Mouse (Mus musculus) cerebellum, adult 11-12 months (tissue): ENCODE results near the gene Cpt1b.

Experiments
- DNase-seq: peaks from one replicate; pipeline ENCODE4 v3.0.0; 2022

Cpt1b gene

DNA sequence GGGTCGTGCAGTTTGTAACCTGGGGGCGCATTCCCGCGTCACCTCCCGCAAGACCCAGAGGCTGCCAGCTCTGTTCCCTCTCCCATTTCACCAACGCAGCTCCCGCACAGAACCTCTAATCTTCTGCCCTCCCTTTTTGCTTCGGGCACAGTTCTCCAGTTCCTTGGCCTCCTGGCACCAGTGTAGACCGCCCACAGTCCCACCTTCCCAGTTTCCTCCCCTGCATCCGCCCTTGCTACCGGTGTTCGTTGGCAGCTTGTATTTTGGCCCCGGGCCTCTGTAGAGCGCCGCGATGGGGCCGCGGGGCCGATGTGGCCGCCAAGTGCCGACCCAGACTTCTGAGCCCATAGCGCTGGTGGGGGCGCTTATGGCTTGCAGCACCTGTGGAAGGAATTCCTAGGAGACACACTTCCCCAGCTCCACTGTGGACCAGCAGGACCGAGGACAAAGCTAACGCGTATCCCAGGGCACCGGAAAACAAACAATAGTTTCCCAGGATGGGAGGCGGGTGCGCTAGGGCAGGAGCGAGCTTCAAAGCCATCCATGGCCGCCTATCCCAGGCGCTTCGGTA, 46.7 kb downstream of the Cpt1b start, which contains the start of gene Odf3b:
TSS of gene Odf3b (minus strand) at position 452 of the 571 bp plus-strand sequence.
- peak; percentile 91 for DNase-seq

GRCm38 (mm10) chr15:89377938-89378828, 47.5 kb downstream of the Cpt1b start:
- DNase-seq = peak; percentile 69

- DNase-seq = peak; percentile 54
Observed at GRCm38 (mm10) chr15:89377362-89377761, 48.3 kb downstream of the Cpt1b start.

- DNase-seq = no peak
Observed at GRCm38 (mm10) chr15:89376957-89377356, 48.7 kb downstream of the Cpt1b start, which contains the start of gene Tymp. Tymp (minus strand) TSS chr15:89377039.

- no peak for DNase-seq
Observed at GRCm38 (mm10) chr15:89376040-89376439, 49.6 kb downstream of the Cpt1b start.

DNA sequence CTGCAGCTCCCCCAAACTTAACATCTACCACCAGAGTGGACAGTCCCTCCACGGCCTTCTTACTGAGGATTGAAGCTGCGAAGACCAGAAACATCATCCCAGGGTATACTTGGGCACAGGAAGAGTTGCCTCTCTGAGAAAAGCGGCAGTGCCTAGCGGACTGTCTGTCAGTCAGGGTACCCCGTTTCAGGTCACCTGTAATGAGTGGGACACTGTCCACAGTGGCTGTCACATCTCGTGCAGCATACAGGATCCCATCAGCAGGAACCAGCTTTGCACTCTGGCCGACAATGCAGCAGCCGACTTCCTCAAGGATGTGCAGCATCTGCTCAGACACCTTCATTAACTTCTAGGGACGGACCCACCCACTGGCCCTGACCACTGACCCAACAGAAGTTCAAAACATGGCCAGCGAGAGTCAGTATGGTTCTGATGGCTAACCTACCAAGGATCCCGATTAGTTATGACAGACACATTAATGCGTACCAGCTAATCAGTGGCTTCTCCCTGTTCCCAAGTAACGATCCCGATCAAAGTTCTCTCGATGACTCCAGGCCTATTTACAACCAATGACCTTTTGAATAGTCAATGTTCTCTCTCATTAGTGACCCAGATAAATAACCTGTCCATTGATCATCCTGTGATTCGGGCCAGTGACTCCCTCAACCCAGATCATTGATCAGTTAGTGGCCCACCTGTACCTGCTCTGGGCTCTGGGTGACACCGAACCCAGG, 50.7 kb downstream of the Cpt1b start:
- DNase-seq = no peak

- DNase-seq = no peak
Observed at GRCm38 (mm10) chr15:89374340-89374739, 51.3 kb downstream of the Cpt1b start.

- peak; percentile 90 for DNase-seq
Observed at GRCm38 (mm10) chr15:89373762-89374248, 51.9 kb downstream of the Cpt1b start, which contains the start of gene Sco2. Sco2 (minus strand) TSS chr15:89373846.

DNA sequence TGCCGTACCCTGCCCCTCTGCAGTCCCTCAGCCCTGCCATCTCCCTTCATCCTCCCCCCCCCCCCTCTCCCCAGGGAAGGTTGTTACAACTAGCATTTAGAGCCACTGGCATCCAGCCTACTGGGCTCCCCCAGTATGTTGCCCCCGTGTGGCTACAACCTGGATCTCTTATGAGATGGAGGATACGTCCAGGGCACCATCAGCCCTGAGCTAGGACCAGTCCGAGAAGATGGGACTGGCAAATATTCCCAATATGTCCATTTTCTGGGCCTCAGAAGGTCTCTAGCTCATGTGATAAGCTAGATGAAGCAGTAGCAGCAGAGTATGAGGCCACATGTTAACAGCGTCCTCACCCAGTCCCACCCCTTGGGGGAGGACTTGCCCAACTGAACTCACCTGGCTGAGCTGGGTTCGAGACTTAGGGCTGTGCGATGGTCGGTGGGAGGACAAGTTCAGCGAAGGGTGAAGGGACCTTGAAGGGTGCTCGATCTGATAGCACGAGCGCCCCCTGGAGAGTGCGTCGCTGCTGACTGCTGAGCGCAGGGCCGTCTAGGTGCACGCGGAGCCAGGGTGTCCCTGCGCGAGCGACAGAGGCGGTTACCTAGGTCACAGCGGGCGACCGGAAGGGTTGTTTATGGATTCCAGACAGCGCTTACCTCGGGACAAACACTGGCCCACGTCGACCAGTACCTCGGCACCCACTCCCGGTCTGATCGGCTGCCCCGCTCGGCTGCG, 52.5 kb downstream of the Cpt1b start:
- DNase-seq = peak; percentile 85

DNA sequence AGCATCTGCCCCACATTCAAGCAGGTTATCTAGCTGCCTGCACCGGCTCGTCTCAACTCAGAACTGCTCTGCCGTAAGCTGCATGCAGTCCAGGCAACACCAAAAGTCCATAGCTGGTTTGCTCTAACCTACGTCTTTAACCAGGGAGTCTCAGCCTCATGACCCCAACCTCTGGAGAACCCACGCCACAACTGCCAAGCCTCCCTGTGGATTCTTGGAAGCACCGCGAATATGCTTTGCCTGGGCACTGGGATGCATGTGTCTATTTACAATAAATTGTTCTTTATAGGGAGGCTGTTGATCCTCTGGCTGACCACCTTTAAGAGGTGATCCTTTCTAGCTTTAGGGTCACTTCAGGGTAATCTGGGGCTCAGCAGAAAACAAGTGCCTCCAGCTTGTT, 53.1 kb downstream of the Cpt1b start:
- no peak for DNase-seq

- DNase-seq = no peak
Observed at GRCm38 (mm10) chr15:89372068-89372467, 53.6 kb downstream of the Cpt1b start.
